11 mouse cellular contexts compared by ENCODE assay signal in the genomic region with DNA sequence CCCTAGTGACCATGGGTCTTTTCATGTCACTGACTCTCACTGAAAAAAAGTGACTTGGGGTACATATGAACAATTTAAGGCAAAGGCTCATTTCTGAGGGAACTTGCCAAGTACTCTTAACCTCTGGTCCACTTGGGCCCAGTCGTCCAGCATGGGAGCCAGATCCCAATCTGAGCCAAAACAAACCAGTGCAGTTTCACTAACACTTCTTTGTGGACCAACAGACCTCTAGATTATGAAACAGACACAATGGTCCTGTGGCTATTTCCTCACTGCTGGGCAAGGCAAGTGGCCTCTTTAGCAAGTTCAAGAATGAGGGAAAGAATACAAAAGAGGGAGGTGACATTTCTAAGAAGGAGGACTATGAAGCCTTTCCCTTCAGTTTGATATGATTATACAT.
DNase-seq lines count a peak whose midpoint lies in the region.
"Had no signal": no experiment of that assay in that cellular context is flagged by ENCODE, and none has a peak within 500 bp of the region (broad histone marks: within the 10 kb centered on the region; RNA-seq: fewer than 3 reads in every experiment).

No protein-coding gene starts in this region.

- DNase-seq in adrenal gland, adult 2 months = peak; percentile 28
- no peak for DNase-seq in adrenal gland, adult 18-20 months (ENCODE audit: low spot score in 2 of 2)
- DNase-seq in kidney, postnatal 10 days = peak; percentile 5
- DNase-seq in kidney, adult 8-10 months = no peak
- DNase-seq in heart, postnatal 25 days (ENCODE audit: low spot score) = peak; percentile 10
- peak; percentile 13 to 38 for DNase-seq in lung, postnatal 4 days
- DNase-seq in spleen, adult 12 weeks (ENCODE audit: low spot score) = no peak
- no peak for DNase-seq in cerebellum, adult 11-12 months
- DNase-seq: cerebellum, postnatal 14 days; left cerebral cortex, postnatal 4 days; thymus, adult 2 months had no signal

- intact Hi-C loops in heart, postnatal 25 days (cut with DNase I) = no loop called here

Comparison
In these comparisons a context has a peak if more than half of its experiments do, and no peak if none do; other contexts are left out.
1. DNase-seq: peak in adrenal gland, adult 2 months (single experiment), kidney, postnatal 10 days (single experiment), heart, postnatal 25 days (single experiment) and lung, postnatal 4 days (2 of 2); none in adrenal gland, adult 18-20 months (0 of 2), kidney, adult 8-10 months (0 of 2), spleen, adult 12 weeks (single experiment) and cerebellum, adult 11-12 months (single experiment).